Mouse (Mus musculus) MEL (cell line): Measurements from ENCODE around the gene Vamp8.

ENCODE experiments used
- BHLHE40 ChIP-seq: IDR thresholded peaks from 2 replicates; pipeline ENCODE4 v1.6.1; 2012; ENCODE audit warnings: low read depth, mild to moderate bottlenecking, inconsistent platforms, low read length, improper control_type of control experiment, borderline replicate concordance
- CTCF ChIP-seq, 3 experiments: IDR thresholded peaks in 2 of 3; conservative IDR thresholded peaks in 1 of 3; 2 replicates each; pipeline ENCODE4 v1.5.1; 2011 to 2012; ENCODE audit warnings: low read length in 3 of 3, low read depth in 2 of 3, mild to moderate bottlenecking in 2 of 3, improper control_type of control experiment in 1 of 3, inconsistent platforms in 1 of 3, mixed read lengths in 1 of 3, moderate library complexity in 1 of 3; ENCODE audit not compliant: control insufficient read depth in 1 of 3, insufficient read depth in 1 of 3, poor library complexity in 1 of 3, severe bottlenecking in 1 of 3
- E2F4 ChIP-seq: IDR thresholded peaks from 2 replicates; pipeline ENCODE4 v1.6.1; 2011; ENCODE audit warnings: low read depth, low read length, improper control_type of control experiment, borderline replicate concordance
- ETS1 ChIP-seq: IDR thresholded peaks from 2 replicates; pipeline ENCODE4 v1.6.1; 2012; ENCODE audit warnings: low read depth, mild to moderate bottlenecking, inconsistent platforms, low read length, improper control_type of control experiment, moderate library complexity
- MAZ ChIP-seq: IDR thresholded peaks from 2 replicates; pipeline ENCODE4 v1.6.1; 2012; ENCODE audit warnings: low read depth, mild to moderate bottlenecking, inconsistent platforms, low read length, improper control_type of control experiment
- POLR2A ChIP-seq, 2 experiments: IDR thresholded peaks; 2 replicates each; pipeline ENCODE4 v1.6.1; 2011 to 2012; ENCODE audit warnings: low read length in 2 of 2, mild to moderate bottlenecking in 2 of 2, control low read depth in 1 of 2, improper control_type of control experiment in 1 of 2, low read depth in 1 of 2, moderate library complexity in 1 of 2; ENCODE audit not compliant: control insufficient read depth in 1 of 2, insufficient read depth in 1 of 2, poor library complexity in 1 of 2
- POLR2AphosphoS2 ChIP-seq: IDR thresholded peaks from 2 replicates; pipeline ENCODE4 v1.6.1; 2011; ENCODE audit warnings: low read length, improper control_type of control experiment
- SMC3 ChIP-seq: IDR thresholded peaks from 2 replicates; pipeline ENCODE4 v1.6.1; 2011; ENCODE audit warnings: low read depth, low read length, improper control_type of control experiment
- TAL1 ChIP-seq: IDR thresholded peaks from 2 replicates; pipeline ENCODE4 v1.6.1; 2012; ENCODE audit warnings: mild to moderate bottlenecking, inconsistent platforms, low read length, moderate library complexity, mixed read lengths
- USF1 ChIP-seq: IDR thresholded peaks from 2 replicates; pipeline ENCODE4 v1.6.1; 2014; ENCODE audit warnings: low read depth, mild to moderate bottlenecking, inconsistent platforms, low read length, improper control_type of control experiment, moderate library complexity
- ZNF384 ChIP-seq: IDR thresholded peaks from 2 replicates; pipeline ENCODE4 v1.6.1; 2012; ENCODE audit warnings: low read depth, mild to moderate bottlenecking, inconsistent platforms, low read length, improper control_type of control experiment

DNA sequence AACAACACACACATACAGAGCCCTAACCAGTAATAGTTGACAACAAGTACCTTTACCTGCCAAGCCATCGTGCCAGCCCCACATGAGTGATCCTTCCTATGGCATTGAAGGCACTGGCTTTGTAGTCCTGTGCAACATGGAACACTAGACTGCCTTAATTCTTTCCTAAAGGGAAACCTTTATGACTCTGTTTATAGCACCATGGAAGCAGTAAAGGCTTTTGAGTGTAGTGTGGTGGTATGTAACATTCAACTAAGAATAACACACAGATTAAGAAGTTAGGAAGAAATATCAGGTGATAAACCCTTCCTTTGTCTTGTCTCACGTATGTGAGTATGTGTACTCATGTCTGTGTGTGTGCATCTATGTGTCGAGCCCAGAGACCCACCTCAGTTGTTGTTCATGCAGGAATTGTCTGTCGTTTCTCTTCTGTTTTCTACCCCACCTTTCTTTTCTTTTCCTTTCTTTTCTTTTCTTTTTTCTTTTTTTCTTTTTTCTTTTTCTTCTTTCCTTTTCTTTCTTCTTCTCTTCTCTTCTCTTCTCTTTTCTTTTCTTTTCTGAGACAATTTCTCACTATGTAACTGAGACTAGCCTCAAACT lies 23.6 kb downstream of the Vamp8 start, which contains the start of gene Rnf181:
- TF ChIP-seq MAZ (no peak), TAL1 (no peak), USF1 (no peak), SMC3 (0 out of 2 replicates have a peak, but pooled peaks have one; percentile 14), BHLHE40 (no peak), POLR2AphosphoS2 (peak; percentile 95), E2F4 (no peak), ZNF384 (no peak), POLR2A (IDR thresholded peaks at IDR 0.05; ENCODE audit: control insufficient read depth in 1 of 2, insufficient read depth in 1 of 2, low read depth in 1 of 2, low read length in 2 of 2, poor library complexity in 1 of 2) (peak in 1 of 2 experiments; percentile 4; a peak in 1 of 4 replicates), ETS1 (no peak), CTCF (IDR thresholded peaks at IDR 0.05 in 2 of 3, conservative IDR thresholded peaks at IDR 0.05 in 1 of 3; ENCODE audit: control insufficient read depth in 1 of 3, insufficient read depth in 1 of 3, low read depth in 2 of 3, low read length in 3 of 3, poor library complexity in 1 of 3, severe bottlenecking in 1 of 3) (no peak)
